Mouse (Mus musculus) neural tube, embryonic 15.5 days (tissue): Measurements from ENCODE around the gene Rccd1. TPM values are rescaled to one million over a fixed set of nuclear protein-coding genes. Genes with fewer than 3 reads are reported as not detected.
A peak's percentile ranks its signal among the peaks of the same experiment; 100 is the strongest.

ENCODE experiments used
- ATAC-seq: fragments of 200-750 bp; cut with Nextera tagmentation; 2 replicates; pipeline ENCODE4 v1.8.0; 2017; ENCODE audit warnings: mild to moderate bottlenecking, moderate TSS enrichment, moderate library complexity; ENCODE audit not compliant: low FRiP score
- H3K27ac ChIP-seq: fragments of 300-500 bp; sonication (generic); replicated peaks from 2 replicates; pipeline ENCODE4 v1.5.1; 2015; ENCODE audit warnings: mild to moderate bottlenecking, inconsistent platforms
- H3K27me3 ChIP-seq: fragments of 300-500 bp; sonication (generic); replicated peaks from 2 replicates; pipeline ENCODE4 v1.6.1; 2015; ENCODE audit warnings: inconsistent platforms
- H3K36me3 ChIP-seq: fragments of 300-500 bp; sonication (generic); 2 replicates; pipeline ENCODE4 v1.6.1; 2015; ENCODE audit warnings: inconsistent platforms
- H3K4me1 ChIP-seq: fragments of 300-500 bp; sonication (generic); 2 replicates; pipeline ENCODE4 v1.6.1; 2015; ENCODE audit warnings: inconsistent platforms
- H3K4me2 ChIP-seq: fragments of 300-500 bp; sonication (generic); 2 replicates; pipeline ENCODE4 v1.6.1; 2015; ENCODE audit warnings: inconsistent platforms, mild to moderate bottlenecking, moderate library complexity
- H3K4me3 ChIP-seq: fragments of 300-500 bp; sonication (generic); replicated peaks from 2 replicates; pipeline ENCODE4 v1.5.1; 2015; ENCODE audit warnings: mild to moderate bottlenecking, inconsistent platforms
- H3K9ac ChIP-seq: fragments of 300-500 bp; sonication (generic); replicated peaks from 2 replicates; pipeline ENCODE4 v1.6.1; 2015; ENCODE audit warnings: mild to moderate bottlenecking, inconsistent platforms
- H3K9me3 ChIP-seq: fragments of 300-500 bp; sonication (generic); replicated peaks from 2 replicates; pipeline ENCODE4 v1.6.1; 2016; ENCODE audit warnings: inconsistent platforms
- WGBS: fragments of 180-500 bp; shearing (Covaris S2); methylation state at CpG from one replicate; pipeline ENCODE4 v1.1.7; 2015; ENCODE audit warnings: mixed read lengths; 5-methylcytosine and 5-hydroxymethylcytosine counted together
- polyA plus RNA-seq: library from polyadenylated mRNA; unstranded; fragments of >200 nt; fragmentation: Nextera tagmentation; extraction: Ambion mirVana; gene quantifications from 2 replicates; pipeline ENCODE4 v1.2.1, GENCODE M21; 2015

Rccd1 gene
- polyA plus RNA-seq, 1 experiment from 2014 or later, result 14.6 TPM

- WGBS, result 22% methylated on average over 8 of the region's 8 CpGs
- H3K9ac ChIP-seq, result peak overlapping the region; percentile 76
- no peak for ATAC-seq
- H3K36me3 ChIP-seq, result peaks cover 55% of the 10 kb centered on the region
- H3K4me2 ChIP-seq, result peak overlapping the region; percentile 82
- no peaks in the 10 kb centered on the region for H3K27me3 ChIP-seq
- H3K4me3 ChIP-seq, result peak overlapping the region; percentile 69
- H3K9me3 ChIP-seq, result no peaks in the 10 kb centered on the region
- peak overlapping the region; percentile 96 for H3K27ac ChIP-seq
- H3K4me1 ChIP-seq, result peaks cover 24% of the 10 kb centered on the region
Observed at GRCm38 (mm10) chr7:80323336-80323735, 918 bp downstream of the Rccd1 start.

GRCm38 (mm10) chr7:80319846-80320496 is 4.3 kb downstream of the Rccd1 start:
- ATAC-seq, result no peak
- no peaks in the 10 kb centered on the region for H3K9me3 ChIP-seq
- 84% methylated on average over 19 of the region's 19 CpGs for WGBS
- H3K4me1 ChIP-seq, result peaks cover 22% of the 10 kb centered on the region
- H3K27ac ChIP-seq, result no peak overlapping the region
- no peaks in the 10 kb centered on the region for H3K27me3 ChIP-seq
- no peak overlapping the region for H3K4me3 ChIP-seq
- H3K9ac ChIP-seq, result no peak overlapping the region
- no peak overlapping the region for H3K4me2 ChIP-seq
- H3K36me3 ChIP-seq, result peaks cover 40% of the 10 kb centered on the region

GRCm38 (mm10) chr7:80318670-80319069 is 5.6 kb downstream of the Rccd1 start:
- Histone ChIP-seq H3K9me3 (no peaks in the 10 kb centered on the region), H3K4me1 (peaks cover 20% of the 10 kb centered on the region), H3K9ac (no peak overlapping the region; the same call in 1 of the 2 replicates), H3K27me3 (no peaks in the 10 kb centered on the region), H3K4me3 (no peak overlapping the region), H3K36me3 (peaks cover 51% of the 10 kb centered on the region), H3K27ac (no peak overlapping the region), H3K4me2 (no peak overlapping the region)
- WGBS, result 94% methylated on average over 4 of the region's 4 CpGs
- no peak for ATAC-seq

GRCm38 (mm10) chr7:80317439-80318115 is 6.7 kb downstream of the Rccd1 start:
- no peak for ATAC-seq
- Histone ChIP-seq H3K36me3 (peaks cover 59% of the 10 kb centered on the region), H3K4me2 (no peak overlapping the region), H3K9ac (no peak overlapping the region), H3K4me3 (no peak overlapping the region), H3K27ac (no peak overlapping the region), H3K27me3 (no peaks in the 10 kb centered on the region), H3K9me3 (no peaks in the 10 kb centered on the region), H3K4me1 (peaks cover 10% of the 10 kb centered on the region)
- 80% methylated on average over 1 of the region's 1 CpGs for WGBS

GRCm38 (mm10) chr7:80315733-80316132 is 8.5 kb downstream of the Rccd1 start:
- no peak overlapping the region for H3K9ac ChIP-seq
- 90% methylated on average over 2 of the region's 2 CpGs for WGBS
- H3K4me3 ChIP-seq, result no peak overlapping the region
- H3K4me2 ChIP-seq, result no peak overlapping the region
- no peak overlapping the region for H3K27ac ChIP-seq
- no peaks in the 10 kb centered on the region for H3K27me3 ChIP-seq
- H3K9me3 ChIP-seq, result no peaks in the 10 kb centered on the region
- ATAC-seq, result no peak
- H3K4me1 ChIP-seq, result no peaks in the 10 kb centered on the region
- H3K36me3 ChIP-seq, result peaks cover 61% of the 10 kb centered on the region

GRCm38 (mm10) chr7:80310771-80311170 is 13.5 kb downstream of the Rccd1 start:
- no peak for ATAC-seq
- Histone ChIP-seq H3K9ac (no peak overlapping the region), H3K4me2 (no peak overlapping the region), H3K27me3 (no peaks in the 10 kb centered on the region), H3K4me1 (no peaks in the 10 kb centered on the region), H3K9me3 (no peaks in the 10 kb centered on the region), H3K36me3 (peaks cover 32% of the 10 kb centered on the region), H3K4me3 (no peak overlapping the region), H3K27ac (no peak overlapping the region)
- WGBS, result 88% methylated on average over 7 of the region's 7 CpGs

- Histone ChIP-seq H3K4me3 (no peak overlapping the region), H3K9me3 (no peaks in the 10 kb centered on the region), H3K9ac (no peak overlapping the region), H3K27ac (no peak overlapping the region), H3K36me3 (peaks cover 16% of the 10 kb centered on the region), H3K4me2 (no peak overlapping the region), H3K27me3 (no peaks in the 10 kb centered on the region), H3K4me1 (no peaks in the 10 kb centered on the region)
- 92% methylated on average over 3 of the region's 3 CpGs for WGBS
- ATAC-seq, result no peak
Observed at GRCm38 (mm10) chr7:80307766-80308165, 16.5 kb downstream of the Rccd1 start.

- no peak for ATAC-seq
- Histone ChIP-seq H3K36me3 (peaks cover 9% of the 10 kb centered on the region; the same call in 1 of the 2 replicates), H3K9me3 (no peaks in the 10 kb centered on the region), H3K4me3 (no peak overlapping the region), H3K9ac (no peak overlapping the region), H3K4me1 (no peaks in the 10 kb centered on the region), H3K27ac (no peak overlapping the region), H3K27me3 (no peaks in the 10 kb centered on the region), H3K4me2 (no peak overlapping the region)
- WGBS, result 90% methylated on average over 2 of the region's 2 CpGs
Observed at GRCm38 (mm10) chr7:80301522-80301921, 22.7 kb downstream of the Rccd1 start.

GRCm38 (mm10) chr7:80299568-80299967 is 24.7 kb downstream of the Rccd1 start:
- Histone ChIP-seq H3K4me2 (no peak overlapping the region), H3K36me3 (peaks cover 4% of the 10 kb centered on the region; the same call in 1 of the 2 replicates), H3K4me1 (0 out of 2 replicates have a peak, but pooled peaks cover 3% of the 10 kb centered on the region), H3K27me3 (no peaks in the 10 kb centered on the region), H3K9ac (no peak overlapping the region), H3K4me3 (no peak overlapping the region), H3K9me3 (no peaks in the 10 kb centered on the region), H3K27ac (no peak overlapping the region)
- ATAC-seq, result no peak
- 94% methylated on average over 3 of the region's 3 CpGs for WGBS

GRCm38 (mm10) chr7:80298754-80299153 is 25.5 kb downstream of the Rccd1 start:
- WGBS, result 96% methylated on average over 4 of the region's 4 CpGs
- H3K9me3 ChIP-seq, result no peaks in the 10 kb centered on the region
- no peaks in the 10 kb centered on the region for H3K36me3 ChIP-seq
- no peaks in the 10 kb centered on the region for H3K27me3 ChIP-seq
- H3K9ac ChIP-seq, result no peak overlapping the region
- H3K27ac ChIP-seq, result no peak overlapping the region
- H3K4me1 ChIP-seq, result peaks cover 6% of the 10 kb centered on the region
- H3K4me3 ChIP-seq, result no peak overlapping the region
- H3K4me2 ChIP-seq, result no peak overlapping the region
- ATAC-seq, result no peak

- no peak overlapping the region for H3K27ac ChIP-seq
- H3K9ac ChIP-seq, result no peak overlapping the region
- H3K4me1 ChIP-seq, result peaks cover 8% of the 10 kb centered on the region
- ATAC-seq, result no peak
- H3K4me2 ChIP-seq, result no peak overlapping the region
- H3K4me3 ChIP-seq, result no peak overlapping the region
- 87% methylated on average over 3 of the region's 3 CpGs for WGBS
- H3K9me3 ChIP-seq, result no peaks in the 10 kb centered on the region
- peaks cover 2% of the 10 kb centered on the region; the same call in 1 of the 2 replicates for H3K36me3 ChIP-seq
- H3K27me3 ChIP-seq, result no peaks in the 10 kb centered on the region
Observed at GRCm38 (mm10) chr7:80297041-80297440, 27.2 kb downstream of the Rccd1 start.

GRCm38 (mm10) chr7:80296462-80296861 is 27.8 kb downstream of the Rccd1 start:
- Histone ChIP-seq H3K4me2 (peak overlapping the region; percentile 13; the same call in 1 of the 2 replicates), H3K9me3 (no peaks in the 10 kb centered on the region), H3K4me3 (no peak overlapping the region), H3K27ac (no peak overlapping the region), H3K36me3 (peaks cover 7% of the 10 kb centered on the region; the same call in 1 of the 2 replicates), H3K27me3 (no peaks in the 10 kb centered on the region), H3K4me1 (peaks cover 8% of the 10 kb centered on the region), H3K9ac (no peak overlapping the region)
- no peak for ATAC-seq
- 96% methylated on average over 6 of the region's 6 CpGs for WGBS
